Mouse (Mus musculus): ENCODE results near the gene Tsks. TPM values are rescaled to one million over a fixed set of nuclear protein-coding genes. Genes with fewer than 3 reads are reported as not detected.

Tsks gene
- total RNA-seq, 2 experiments from 2014 or later: not detected

GRCm38 (mm10) chr7:44938680-44939079 lies 4.3 kb upstream of the Tsks start:
- DNase-seq: no peak
- intact Hi-C loops (cut with DNase I): no loop called here

GRCm38 (mm10) chr7:44949922-44950321 lies 6.9 kb downstream of the Tsks start:
- DNase-seq: no peak
- intact Hi-C loops (cut with DNase I): loop anchor here (10.0 kb wide), 1 partner anchor 225 kb away; no protein-coding TSS in a partner anchor

GRCm38 (mm10) chr7:44951960-44952359 lies 9.0 kb downstream of the Tsks start:
- peak; percentile 57 to 61 for DNase-seq
- intact Hi-C loops (cut with DNase I): loop anchor here (10.0 kb wide), 1 partner anchor 227 kb away; no protein-coding TSS in a partner anchor

GRCm38 (mm10) chr7:44952611-44953306 lies 9.8 kb downstream of the Tsks start:
- intact Hi-C loops (cut with DNase I): loop anchor here (10.0 kb wide), 1 partner anchor 228 kb away; no protein-coding TSS in a partner anchor
- peak; percentile 87 to 93 for DNase-seq

- DNase-seq: no peak
- intact Hi-C loops (cut with DNase I): loop anchor here (10.0 kb wide), 1 partner anchor 229 kb away; no protein-coding TSS in a partner anchor
These were observed 10.6 kb downstream of the Tsks start for GRCm38 (mm10) chr7:44953561-44953960.

- no peak for DNase-seq
- intact Hi-C loops (cut with DNase I): loop anchor here (2.0 to 10.0 kb wide), 2 partner anchors 27 to 229 kb away; no protein-coding TSS in a partner anchor
These were observed 11.3 kb downstream of the Tsks start for GRCm38 (mm10) chr7:44954091-44954885.

GRCm38 (mm10) chr7:44955628-44956027 lies 12.6 kb downstream of the Tsks start:
- intact Hi-C loops (cut with DNase I): loop anchor here (2.0 to 10.0 kb wide), 2 partner anchors 29 to 231 kb away; no protein-coding TSS in a partner anchor
- DNase-seq: no peak

- intact Hi-C loops (cut with DNase I): loop anchor here (10.0 kb wide), 1 partner anchor 231 kb away; no protein-coding TSS in a partner anchor
- no peak for DNase-seq
These were observed 13.3 kb downstream of the Tsks start for GRCm38 (mm10) chr7:44956266-44956665.

GRCm38 (mm10) chr7:44957183-44957835 lies 14.3 kb downstream of the Tsks start:
- intact Hi-C loops (cut with DNase I): loop anchor here (10.0 kb wide), 1 partner anchor 233 kb away; no protein-coding TSS in a partner anchor
- DNase-seq: peak; percentile 59 to 61

GRCm38 (mm10) chr7:44958208-44958607 lies 15.2 kb downstream of the Tsks start:
- peak in 1 of 2 experiments; percentile 45 for DNase-seq
- intact Hi-C loops (cut with DNase I): loop anchor here (10.0 kb wide), 1 partner anchor 233 kb away; no protein-coding TSS in a partner anchor

- intact Hi-C loops (cut with DNase I): loop anchor here (10.0 kb wide), 1 partner anchor 234 kb away; no protein-coding TSS in a partner anchor
These were observed 16.3 kb downstream of the Tsks start for GRCm38 (mm10) chr7:44959281-44959680.

GRCm38 (mm10) chr7:44959874-44960511 lies 17.0 kb downstream of the Tsks start:
- DNase-seq: no peak
- intact Hi-C loops (cut with DNase I): loop anchor here (10.0 kb wide), 1 partner anchor 235 kb away; no protein-coding TSS in a partner anchor

More at GRCm38 (mm10) chr7:44959281-44959680, 16.3 kb downstream of the Tsks start:
- no peak for DNase-seq

- intact Hi-C loops (cut with DNase I): no loop called here
- no peak for DNase-seq
These were observed 17.5 kb downstream of the Tsks start for GRCm38 (mm10) chr7:44960512-44960910.

GRCm38 (mm10) chr7:44962337-44962736 lies 19.3 kb downstream of the Tsks start:
- no peak for DNase-seq
- intact Hi-C loops (cut with DNase I): no loop called here

GRCm38 (mm10) chr7:44962831-44963230 lies 19.8 kb downstream of the Tsks start:
- intact Hi-C loops (cut with DNase I): no loop called here
- no peak for DNase-seq

GRCm38 (mm10) chr7:44964990-44965389 lies 22.0 kb downstream of the Tsks start:
- no peak for DNase-seq
- intact Hi-C loops (cut with DNase I): no loop called here

GRCm38 (mm10) chr7:44965975-44966374 lies 23.0 kb downstream of the Tsks start:
- intact Hi-C loops (cut with DNase I): no loop called here
- no peak for DNase-seq

- no peak for DNase-seq
- intact Hi-C loops (cut with DNase I): no loop called here
These were observed 23.6 kb downstream of the Tsks start for GRCm38 (mm10) chr7:44966638-44967037.

GRCm38 (mm10) chr7:44970231-44970691 lies 27.3 kb downstream of the Tsks start:
- intact Hi-C loops (cut with DNase I): no loop called here
- peak; percentile 79 for DNase-seq

- no peak for DNase-seq
- intact Hi-C loops (cut with DNase I): no loop called here
These were observed 28.1 kb downstream of the Tsks start for GRCm38 (mm10) chr7:44971142-44971541.
